Mouse (Mus musculus): Measurements from ENCODE around the gene D430042O09Rik. TPM values are rescaled to one million over a fixed set of nuclear protein-coding genes. Genes with fewer than 3 reads are reported as not detected.
A peak's percentile ranks its signal among the peaks of the same experiment; 100 is the strongest.

The D430042O09Rik gene
- polyA plus RNA-seq, 1 experiment from 2014 or later, result 3.4 TPM

GRCm38 (mm10) chr7:125859564-125859963 lies 151.9 kb downstream of the D430042O09Rik start:
- Histone ChIP-seq H3K27ac (no peak overlapping the region), H3K9ac (no peak overlapping the region), H3K4me3 (no peak overlapping the region), H3K4me2 (no peak overlapping the region), H3K27me3 (replicated peaks) (no peaks in the 10 kb centered on the region), H3K4me1 (no peaks in the 10 kb centered on the region), H3K9me3 (replicated peaks) (no peaks in the 10 kb centered on the region), H3K36me3 (no peaks in the 10 kb centered on the region)
- ATAC-seq, result no peak
- WGBS (ENCODE audit: insufficient replicate concordance), result 61% methylated on average over 3 of the region's 3 CpGs

- Histone ChIP-seq H3K4me2 (no peak overlapping the region), H3K4me3 (no peak overlapping the region), H3K4me1 (no peaks in the 10 kb centered on the region), H3K36me3 (no peaks in the 10 kb centered on the region), H3K9ac (no peak overlapping the region), H3K27me3 (replicated peaks) (no peaks in the 10 kb centered on the region), H3K9me3 (replicated peaks) (no peaks in the 10 kb centered on the region), H3K27ac (no peak overlapping the region)
- no peak for ATAC-seq
- WGBS (ENCODE audit: insufficient replicate concordance), result 81% methylated on average over 9 of the region's 9 CpGs
Observed at GRCm38 (mm10) chr7:125860421-125860820, 152.7 kb downstream of the D430042O09Rik start.

DNA sequence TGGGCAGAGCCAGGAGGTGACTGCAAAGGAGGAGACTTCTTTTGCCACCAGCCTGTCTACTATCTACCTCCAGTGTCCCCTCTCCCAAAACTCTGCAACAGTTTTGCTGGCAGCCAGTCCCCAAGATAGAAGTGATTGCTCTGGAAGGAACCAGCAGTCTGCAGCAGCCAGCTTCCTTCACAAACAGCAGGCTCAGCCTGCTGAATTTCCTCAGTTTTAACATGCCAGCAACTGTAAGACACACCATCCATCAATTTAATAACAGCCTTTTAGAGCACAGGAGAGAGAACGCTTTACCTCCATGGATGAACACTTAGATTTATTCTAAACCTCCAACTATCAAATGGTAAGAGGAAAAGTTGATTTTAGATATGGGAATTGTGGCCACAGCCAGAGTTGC lies 156.3 kb downstream of the D430042O09Rik start:
- 58% methylated on average over 1 of the region's 1 CpGs for WGBS (ENCODE audit: insufficient replicate concordance)
- Histone ChIP-seq H3K9ac (no peak overlapping the region), H3K4me2 (no peak overlapping the region), H3K9me3 (replicated peaks) (no peaks in the 10 kb centered on the region), H3K27ac (no peak overlapping the region), H3K27me3 (replicated peaks) (no peaks in the 10 kb centered on the region), H3K4me3 (no peak overlapping the region), H3K36me3 (no peaks in the 10 kb centered on the region), H3K4me1 (no peaks in the 10 kb centered on the region)
- no peak for ATAC-seq

- no peaks in the 10 kb centered on the region for H3K36me3 ChIP-seq
- ATAC-seq, result no peak
- no peak overlapping the region for H3K4me3 ChIP-seq
- H3K27ac ChIP-seq, result no peak overlapping the region
- H3K9me3 ChIP-seq (replicated peaks), result no peaks in the 10 kb centered on the region
- no peaks in the 10 kb centered on the region for H3K4me1 ChIP-seq
- no peak overlapping the region for H3K9ac ChIP-seq
- WGBS (ENCODE audit: insufficient replicate concordance), result 65% methylated on average over 11 of the region's 11 CpGs
- H3K27me3 ChIP-seq (replicated peaks), result no peaks in the 10 kb centered on the region
- H3K4me2 ChIP-seq, result no peak overlapping the region
Observed at GRCm38 (mm10) chr7:125865234-125865633, 157.5 kb downstream of the D430042O09Rik start.

- WGBS (ENCODE audit: insufficient replicate concordance), result 72% methylated on average over 3 of the region's 3 CpGs
- Histone ChIP-seq H3K4me2 (no peak overlapping the region), H3K9ac (no peak overlapping the region), H3K36me3 (no peaks in the 10 kb centered on the region), H3K27me3 (replicated peaks) (no peaks in the 10 kb centered on the region), H3K4me3 (no peak overlapping the region), H3K9me3 (replicated peaks) (no peaks in the 10 kb centered on the region), H3K4me1 (no peaks in the 10 kb centered on the region), H3K27ac (no peak overlapping the region)
- ATAC-seq, result no peak
Observed at GRCm38 (mm10) chr7:125868570-125868969, 160.9 kb downstream of the D430042O09Rik start.

GRCm38 (mm10) chr7:125871404-125872201 lies 163.9 kb downstream of the D430042O09Rik start:
- Histone ChIP-seq H3K4me2 (no peak overlapping the region), H3K4me3 (no peak overlapping the region), H3K9ac (no peak overlapping the region), H3K9me3 (replicated peaks) (no peaks in the 10 kb centered on the region), H3K27ac (no peak overlapping the region), H3K27me3 (replicated peaks) (no peaks in the 10 kb centered on the region), H3K4me1 (no peaks in the 10 kb centered on the region), H3K36me3 (no peaks in the 10 kb centered on the region)
- 43% methylated on average over 12 of the region's 12 CpGs for WGBS (ENCODE audit: insufficient replicate concordance)
- 0 out of 2 replicates have a peak, but pooled peaks have one; percentile 3 for ATAC-seq

GRCm38 (mm10) chr7:125872202-125872580 lies 164.5 kb downstream of the D430042O09Rik start:
- H3K27me3 ChIP-seq (replicated peaks), result no peaks in the 10 kb centered on the region
- no peak overlapping the region for H3K9ac ChIP-seq
- H3K4me2 ChIP-seq, result no peak overlapping the region
- WGBS (ENCODE audit: insufficient replicate concordance), result 68% methylated on average over 6 of the region's 6 CpGs
- H3K9me3 ChIP-seq (replicated peaks), result no peaks in the 10 kb centered on the region
- H3K36me3 ChIP-seq, result no peaks in the 10 kb centered on the region
- H3K27ac ChIP-seq, result no peak overlapping the region
- no peak overlapping the region for H3K4me3 ChIP-seq
- ATAC-seq, result no peak
- no peaks in the 10 kb centered on the region for H3K4me1 ChIP-seq

DNA sequence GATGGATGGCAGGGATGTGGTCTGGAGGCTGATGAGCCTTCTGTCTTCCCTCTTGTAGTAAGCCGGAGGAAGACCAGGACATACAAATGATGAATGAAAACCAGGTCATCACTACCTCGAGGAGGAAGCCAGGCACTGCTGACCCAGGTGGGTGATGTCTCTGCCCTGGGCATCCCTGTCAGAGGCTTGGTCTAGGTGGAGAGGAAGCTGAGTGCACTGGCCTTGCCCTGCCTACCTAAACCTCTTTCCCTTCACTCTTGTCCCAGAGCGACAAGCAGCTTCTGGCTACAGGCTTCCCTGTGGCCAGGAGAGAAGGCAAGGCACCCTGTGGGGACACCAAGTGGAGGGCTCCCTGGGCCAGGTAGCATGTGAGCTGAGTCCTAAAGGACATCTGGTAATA lies 165.2 kb downstream of the D430042O09Rik start:
- ATAC-seq, result no peak

DNA sequence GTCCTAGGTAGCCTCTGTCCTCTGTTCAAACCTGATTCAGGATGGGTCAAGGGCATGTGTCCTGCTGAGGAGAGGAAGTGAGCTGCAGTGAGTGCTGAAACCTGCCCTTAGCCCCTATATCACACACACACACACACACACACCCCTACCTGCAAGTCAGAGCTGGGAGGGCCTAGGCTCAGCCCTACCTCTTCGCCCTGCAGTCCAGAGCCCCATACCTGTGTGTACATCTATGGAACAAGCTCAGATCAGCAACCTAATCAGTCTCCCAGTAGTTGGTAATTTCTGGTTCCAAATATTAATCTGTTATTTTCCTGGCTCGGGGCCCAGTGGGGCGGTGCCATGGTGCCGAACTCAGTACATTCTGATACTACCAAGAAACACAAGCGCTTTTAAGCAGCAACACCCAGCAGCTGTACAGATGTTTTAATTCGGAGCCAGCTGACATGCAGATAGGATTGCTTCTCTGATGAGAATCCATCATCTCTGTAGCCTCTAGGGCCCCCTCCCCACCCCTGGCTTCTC lies 166.3 kb downstream of the D430042O09Rik start:
- no peaks in the 10 kb centered on the region for H3K27me3 ChIP-seq (replicated peaks)
- no peak overlapping the region for H3K27ac ChIP-seq
- WGBS (ENCODE audit: insufficient replicate concordance), result 72% methylated on average over 6 of the region's 6 CpGs
- no peaks in the 10 kb centered on the region for H3K9me3 ChIP-seq (replicated peaks)
- no peaks in the 10 kb centered on the region for H3K4me1 ChIP-seq
- H3K4me2 ChIP-seq, result no peak overlapping the region
- no peaks in the 10 kb centered on the region for H3K36me3 ChIP-seq
- no peak for ATAC-seq
- no peak overlapping the region for H3K4me3 ChIP-seq
- H3K9ac ChIP-seq, result no peak overlapping the region

More for the DNA sequence above, 165.2 kb downstream of the D430042O09Rik start:
- WGBS (ENCODE audit: insufficient replicate concordance), result 55% methylated on average over 3 of the region's 3 CpGs
- no peak overlapping the region for H3K27ac ChIP-seq
- H3K27me3 ChIP-seq (replicated peaks), result no peaks in the 10 kb centered on the region
- no peak overlapping the region for H3K9ac ChIP-seq
- no peak overlapping the region for H3K4me3 ChIP-seq
- H3K9me3 ChIP-seq (replicated peaks), result no peaks in the 10 kb centered on the region
- H3K4me1 ChIP-seq, result no peaks in the 10 kb centered on the region
- H3K36me3 ChIP-seq, result no peaks in the 10 kb centered on the region
- no peak overlapping the region for H3K4me2 ChIP-seq

- H3K4me1 ChIP-seq, result no peaks in the 10 kb centered on the region
- H3K4me2 ChIP-seq, result no peak overlapping the region
- H3K27me3 ChIP-seq (replicated peaks), result no peaks in the 10 kb centered on the region
- no peaks in the 10 kb centered on the region for H3K36me3 ChIP-seq
- ATAC-seq, result no peak
- WGBS (ENCODE audit: insufficient replicate concordance), result 36% methylated on average over 4 of the region's 4 CpGs
- no peak overlapping the region for H3K9ac ChIP-seq
- no peaks in the 10 kb centered on the region for H3K9me3 ChIP-seq (replicated peaks)
- no peak overlapping the region for H3K4me3 ChIP-seq
- H3K27ac ChIP-seq, result no peak overlapping the region
Observed at GRCm38 (mm10) chr7:125878040-125878439, 170.4 kb downstream of the D430042O09Rik start.

DNA sequence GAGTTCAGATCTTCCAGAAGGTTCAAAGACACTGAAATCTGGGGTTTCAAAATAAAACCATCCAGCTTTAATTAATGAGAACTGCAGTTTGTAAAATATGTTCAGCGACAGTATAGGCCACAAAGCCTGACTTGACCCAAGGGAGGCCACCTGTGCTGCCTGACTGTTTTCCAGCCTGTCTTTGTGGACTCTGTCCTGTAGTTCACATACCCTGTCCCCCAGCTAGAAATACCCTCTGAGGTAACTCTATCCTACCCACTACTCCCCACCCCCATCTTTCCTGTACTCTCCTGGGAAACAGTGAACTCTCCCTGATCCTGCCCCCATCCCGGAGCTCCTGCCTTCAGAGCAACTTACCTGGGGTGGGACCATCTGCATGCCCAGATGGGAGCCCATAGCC lies 175.5 kb downstream of the D430042O09Rik start:
- Histone ChIP-seq H3K4me3 (no peak overlapping the region), H3K27ac (no peak overlapping the region), H3K27me3 (replicated peaks) (no peaks in the 10 kb centered on the region), H3K4me2 (no peak overlapping the region), H3K9ac (no peak overlapping the region), H3K4me1 (no peaks in the 10 kb centered on the region), H3K9me3 (replicated peaks) (no peaks in the 10 kb centered on the region), H3K36me3 (no peaks in the 10 kb centered on the region)
- 59% methylated on average over 2 of the region's 2 CpGs for WGBS (ENCODE audit: insufficient replicate concordance)
- ATAC-seq, result peak; percentile 40; the same call in 1 of the 2 replicates

- Histone ChIP-seq H3K36me3 (no peaks in the 10 kb centered on the region), H3K9me3 (replicated peaks) (no peaks in the 10 kb centered on the region), H3K4me1 (no peaks in the 10 kb centered on the region), H3K9ac (no peak overlapping the region), H3K27me3 (replicated peaks) (no peaks in the 10 kb centered on the region), H3K4me3 (no peak overlapping the region), H3K4me2 (no peak overlapping the region), H3K27ac (no peak overlapping the region)
- no peak for ATAC-seq
- 42% methylated on average over 4 of the region's 4 CpGs for WGBS (ENCODE audit: insufficient replicate concordance)
Observed at GRCm38 (mm10) chr7:125886116-125886680, 178.5 kb downstream of the D430042O09Rik start.
